Mouse (Mus musculus) liver (tissue): ENCODE measurements around the gene Nr5a1.

Experiments used
- DNase-seq: peaks from one replicate; pipeline ENCODE4 v3.0.0-alpha.2; 2020; ENCODE audit warnings: mixed read lengths

Nr5a1 gene

GRCm38 (mm10) chr2:38714324-38714723 lies at the start of gene Nr5a1:
Gene Nr5a1, minus strand, starts transcription at chr2:38714542.
- DNase-seq = no peak

- DNase-seq = no peak
Observed at GRCm38 (mm10) chr2:38739847-38740246, 25.5 kb upstream of the Nr5a1 start.

- DNase-seq = peak; percentile 71
Observed at GRCm38 (mm10) chr2:38739410-38739809, 25.1 kb upstream of the Nr5a1 start.

- DNase-seq = no peak
Observed at GRCm38 (mm10) chr2:38738601-38739301, 24.4 kb upstream of the Nr5a1 start.

- DNase-seq = no peak
Observed at GRCm38 (mm10) chr2:38735740-38736139, 21.4 kb upstream of the Nr5a1 start.

GRCm38 (mm10) chr2:38734721-38735120 lies 20.4 kb upstream of the Nr5a1 start:
- DNase-seq = no peak

- DNase-seq = no peak
Observed at GRCm38 (mm10) chr2:38730331-38730827, 16.0 kb upstream of the Nr5a1 start.

- no peak for DNase-seq
Observed at GRCm38 (mm10) chr2:38725427-38725826, 11.1 kb upstream of the Nr5a1 start.

GRCm38 (mm10) chr2:38723378-38723777 lies 9.0 kb upstream of the Nr5a1 start:
- DNase-seq = no peak

GRCm38 (mm10) chr2:38722076-38722475 lies 7.7 kb upstream of the Nr5a1 start:
- no peak for DNase-seq

- no peak for DNase-seq
Observed at GRCm38 (mm10) chr2:38720661-38721060, 6.3 kb upstream of the Nr5a1 start.

- no peak for DNase-seq
Observed at GRCm38 (mm10) chr2:38719354-38719753, 5.0 kb upstream of the Nr5a1 start.

- DNase-seq = peak; percentile 33
Observed at GRCm38 (mm10) chr2:38718676-38719075, 4.3 kb upstream of the Nr5a1 start.

- DNase-seq = no peak
Observed at GRCm38 (mm10) chr2:38717436-38717835, 3.1 kb upstream of the Nr5a1 start.

- no peak for DNase-seq
Observed at GRCm38 (mm10) chr2:38713596-38713995, 746 bp downstream of the Nr5a1 start.

- no peak for DNase-seq
Observed at GRCm38 (mm10) chr2:38712769-38713125, 1.6 kb downstream of the Nr5a1 start.

GRCm38 (mm10) chr2:38712076-38712768 lies 2.1 kb downstream of the Nr5a1 start:
- no peak for DNase-seq

GRCm38 (mm10) chr2:38711421-38711861 lies 2.9 kb downstream of the Nr5a1 start:
- no peak for DNase-seq

GRCm38 (mm10) chr2:38710304-38711241 lies 3.8 kb downstream of the Nr5a1 start:
- no peak for DNase-seq

GRCm38 (mm10) chr2:38708907-38709688 lies 5.2 kb downstream of the Nr5a1 start:
- DNase-seq = no peak

- no peak for DNase-seq
Observed at GRCm38 (mm10) chr2:38706661-38707060, 7.7 kb downstream of the Nr5a1 start.

GRCm38 (mm10) chr2:38705036-38705435 lies 9.3 kb downstream of the Nr5a1 start:
- no peak for DNase-seq
